Mouse (Mus musculus): ENCODE results near the gene AW822073.

The AW822073 gene

GRCm38 (mm10) chr10:58220726-58221125, 4.0 kb downstream of the AW822073 start:
- peak; percentile 29 for DNase-seq

- DNase-seq, result peak; percentile 14
These were observed 7.4 kb downstream of the AW822073 start for GRCm38 (mm10) chr10:58217366-58217765.

- no peak for DNase-seq
These were observed 9.4 kb downstream of the AW822073 start for GRCm38 (mm10) chr10:58215353-58215752.

- DNase-seq, result no peak
These were observed 9.8 kb downstream of the AW822073 start for GRCm38 (mm10) chr10:58214934-58215333.

GRCm38 (mm10) chr10:58214497-58214896, 10.2 kb downstream of the AW822073 start:
- DNase-seq, result no peak

GRCm38 (mm10) chr10:58212230-58212629, 12.5 kb downstream of the AW822073 start:
- DNase-seq, result peak; percentile 12

GRCm38 (mm10) chr10:58211213-58211612, 13.5 kb downstream of the AW822073 start:
- no peak for DNase-seq

GRCm38 (mm10) chr10:58210514-58210913, 14.2 kb downstream of the AW822073 start:
- no peak for DNase-seq

- no peak for DNase-seq
These were observed 14.8 kb downstream of the AW822073 start for GRCm38 (mm10) chr10:58209710-58210467.

GRCm38 (mm10) chr10:58206639-58207404, 17.9 kb downstream of the AW822073 start:
- no peak for DNase-seq

- DNase-seq, result no peak
These were observed 18.7 kb downstream of the AW822073 start for GRCm38 (mm10) chr10:58205986-58206385.

All from kidney, postnatal 14 days (tissue).